Mouse (Mus musculus) urinary bladder, postnatal 4 days (tissue): ENCODE data around the gene C1qc.

ENCODE experiments used
- DNase-seq, 2 experiments: peaks; one replicate each; pipeline ENCODE4 v3.0.0; 2021 to 2022; ENCODE audit warnings: low spot score in 2 of 2

Gene C1qc

GRCm38 (mm10) chr4:136852119-136852518, 40.7 kb downstream of the C1qc start:
- no peak for DNase-seq

- no peak for DNase-seq
These were observed 44.3 kb downstream of the C1qc start for GRCm38 (mm10) chr4:136848565-136848964.

GRCm38 (mm10) chr4:136847166-136847565, 45.7 kb downstream of the C1qc start:
- no peak for DNase-seq

- no peak for DNase-seq
These were observed 50.1 kb downstream of the C1qc start for GRCm38 (mm10) chr4:136842802-136843201.

GRCm38 (mm10) chr4:136842033-136842432, 50.8 kb downstream of the C1qc start:
- DNase-seq = no peak

GRCm38 (mm10) chr4:136841056-136841455, 51.8 kb downstream of the C1qc start:
- peak; percentile 65 to 85 for DNase-seq
